Mouse (Mus musculus): ENCODE data around the gene Gm17387.
A peak's percentile ranks its signal among the peaks of the same experiment; 100 is the strongest.

Gm17387 gene

GRCm38 (mm10) chr7:141028831-141029230 lies at the start of gene Gm17387:
Gm17387 (plus strand) TSS chr7:141029131.
- DNase-seq (ENCODE audit: extremely low spot score): no peak

GRCm38 (mm10) chr7:140981704-140982103 lies 47.2 kb upstream of the Gm17387 start:
- DNase-seq (ENCODE audit: extremely low spot score): no peak

- no peak for DNase-seq (ENCODE audit: extremely low spot score)
Observed at GRCm38 (mm10) chr7:140982971-140983370, 46.0 kb upstream of the Gm17387 start.

GRCm38 (mm10) chr7:140987182-140988138 lies 41.5 kb upstream of the Gm17387 start:
- DNase-seq (ENCODE audit: extremely low spot score): no peak

GRCm38 (mm10) chr7:140989022-140989421 lies 39.9 kb upstream of the Gm17387 start:
- no peak for DNase-seq (ENCODE audit: extremely low spot score)

GRCm38 (mm10) chr7:140990185-140990584 lies 38.7 kb upstream of the Gm17387 start:
- DNase-seq (ENCODE audit: extremely low spot score): no peak

DNA sequence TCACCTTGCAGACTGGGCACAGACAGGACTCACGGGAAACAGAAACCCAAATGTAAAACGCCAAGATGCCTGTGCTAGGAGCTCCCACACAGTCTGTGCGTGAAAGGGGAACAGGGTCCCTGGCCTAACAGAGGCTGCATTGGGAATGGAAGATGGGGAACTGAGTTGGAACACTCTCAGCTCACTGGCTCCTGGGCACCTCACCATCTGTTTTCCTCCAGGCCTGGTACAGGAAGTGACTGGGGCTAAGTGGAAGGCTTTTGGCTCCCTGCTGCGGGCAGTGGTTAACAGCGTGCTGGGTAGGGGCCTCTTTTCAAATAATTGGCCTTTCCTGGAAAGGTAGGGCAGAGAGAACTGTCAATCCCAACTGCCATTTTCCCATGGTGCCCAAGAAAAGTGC lies 38.3 kb upstream of the Gm17387 start:
- no peak for DNase-seq (ENCODE audit: extremely low spot score)

DNA sequence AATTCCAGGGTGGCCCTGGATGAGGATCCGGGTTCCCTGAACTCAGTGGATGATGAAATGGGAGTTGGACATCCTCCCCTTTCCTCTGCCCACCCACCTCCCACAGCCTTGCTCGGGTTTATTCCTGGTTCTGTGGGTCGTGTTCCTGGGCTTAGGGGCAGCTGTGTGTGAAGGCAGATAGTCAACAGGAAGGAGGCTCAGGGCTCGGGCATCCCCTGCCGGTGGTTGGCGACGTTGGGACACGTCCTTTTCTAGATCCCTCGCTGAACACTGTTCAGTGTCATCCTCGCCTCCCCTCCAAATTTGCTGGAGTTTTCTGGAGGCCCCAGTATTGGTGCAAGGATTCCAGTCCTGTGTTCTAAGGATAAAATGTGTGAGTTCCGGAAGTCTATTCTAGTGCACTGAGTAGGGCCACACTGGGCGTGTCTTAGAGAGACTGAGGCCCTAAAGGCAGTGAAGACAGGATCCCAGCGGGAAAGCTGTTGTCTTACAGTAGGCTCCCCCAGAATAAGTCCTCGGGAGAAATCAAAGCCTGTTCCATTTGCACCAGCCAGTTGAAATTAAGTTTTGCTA lies 37.7 kb upstream of the Gm17387 start:
- DNase-seq (ENCODE audit: extremely low spot score): no peak

DNA sequence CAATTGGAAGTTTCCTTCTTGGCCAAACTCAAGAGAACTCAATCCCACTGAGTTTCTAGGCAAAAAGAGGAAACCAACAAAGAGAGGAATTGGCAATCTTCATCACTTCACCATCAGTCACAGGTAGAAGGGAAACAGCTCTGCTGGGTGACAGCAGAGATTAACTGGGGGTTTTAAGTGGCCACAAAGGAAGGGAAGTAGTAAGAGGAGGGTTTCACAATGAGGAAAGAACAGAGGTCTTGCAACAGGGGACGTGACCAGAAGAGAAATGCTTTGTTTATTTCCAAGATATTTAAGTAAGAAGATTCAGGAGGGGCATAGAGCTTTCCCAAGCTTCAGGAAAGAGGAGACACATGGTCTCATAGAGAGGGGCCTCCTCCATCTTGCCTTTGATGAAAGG lies 31.1 kb upstream of the Gm17387 start:
- no peak for DNase-seq (ENCODE audit: extremely low spot score)

DNA sequence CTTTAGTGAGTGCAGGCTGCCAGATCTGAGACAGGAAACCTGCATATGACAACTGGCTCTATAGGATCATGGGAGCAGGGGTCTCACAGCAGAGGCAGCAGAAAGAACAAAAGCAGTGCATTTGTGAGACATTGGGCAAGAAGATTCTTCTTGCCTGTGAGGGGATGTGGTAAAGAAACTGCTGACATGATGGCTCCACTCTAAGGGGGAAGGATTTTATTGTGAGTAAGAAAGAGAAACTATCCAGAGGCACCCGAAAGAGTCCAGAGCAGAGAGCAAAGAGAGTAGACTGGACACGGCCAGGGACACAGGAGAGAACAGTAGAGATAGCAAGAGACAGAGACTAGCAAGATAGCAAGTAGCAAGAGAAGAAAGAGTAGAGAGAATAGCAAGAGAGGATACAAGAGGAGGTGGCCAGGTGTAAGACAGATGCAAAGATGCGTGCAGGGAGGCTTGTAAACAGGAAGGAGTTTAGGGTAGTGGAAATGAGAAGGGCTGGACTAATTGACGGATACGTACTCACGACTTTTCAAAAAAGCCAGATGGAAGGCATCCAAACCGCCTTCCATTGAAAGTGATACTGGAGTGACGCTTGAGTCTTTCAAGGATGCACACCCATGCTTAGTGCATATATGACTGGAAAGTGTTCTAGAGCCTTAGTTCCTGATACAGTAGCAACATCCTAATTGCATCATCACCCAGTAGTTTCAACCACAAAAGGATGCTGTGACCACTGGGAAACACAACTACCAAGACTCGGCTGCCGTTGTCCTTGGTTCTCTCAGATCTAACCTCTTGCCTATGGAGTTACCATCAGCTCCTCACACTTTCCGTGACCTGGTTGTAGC lies 29.9 kb upstream of the Gm17387 start:
- no peak for DNase-seq (ENCODE audit: extremely low spot score)

GRCm38 (mm10) chr7:141000881-141001708 lies 27.8 kb upstream of the Gm17387 start:
- DNase-seq (ENCODE audit: extremely low spot score): no peak

DNA sequence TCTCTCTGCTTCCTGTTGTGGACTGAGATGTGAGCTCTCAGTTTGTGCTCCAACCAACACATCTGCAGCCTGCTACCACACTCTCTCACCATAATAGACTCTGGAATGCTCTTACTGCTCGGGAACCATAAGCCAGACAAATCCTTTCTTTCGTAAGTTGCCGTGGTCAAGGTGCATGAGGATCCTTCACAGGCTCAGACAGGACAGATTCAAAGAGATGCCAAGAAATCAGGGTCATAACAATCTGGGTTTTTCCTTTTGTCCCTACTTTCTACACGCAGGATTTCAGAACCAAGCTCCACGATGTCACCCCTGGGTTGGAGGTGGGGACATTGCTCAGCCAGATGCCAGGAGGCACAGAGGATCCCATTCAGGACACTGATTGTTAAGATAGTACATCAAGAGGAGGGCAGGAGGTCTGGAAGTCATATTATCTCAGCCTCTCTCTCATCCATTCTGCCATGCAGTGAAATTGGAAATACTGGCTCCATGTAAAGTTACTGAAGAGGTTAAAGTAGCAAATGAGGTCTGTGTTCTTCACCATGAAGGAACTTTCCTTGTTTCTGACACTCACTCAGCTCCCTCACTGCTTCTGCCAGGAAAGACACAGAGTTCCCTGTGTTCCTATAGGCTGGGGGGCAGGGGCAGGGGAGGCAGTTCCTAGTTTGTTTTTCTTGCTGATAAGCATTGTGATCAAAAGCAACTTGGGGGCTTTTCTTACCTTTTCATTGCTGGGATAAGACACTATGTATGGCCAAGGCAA lies 25.5 kb upstream of the Gm17387 start:
- no peak for DNase-seq (ENCODE audit: extremely low spot score)

DNA sequence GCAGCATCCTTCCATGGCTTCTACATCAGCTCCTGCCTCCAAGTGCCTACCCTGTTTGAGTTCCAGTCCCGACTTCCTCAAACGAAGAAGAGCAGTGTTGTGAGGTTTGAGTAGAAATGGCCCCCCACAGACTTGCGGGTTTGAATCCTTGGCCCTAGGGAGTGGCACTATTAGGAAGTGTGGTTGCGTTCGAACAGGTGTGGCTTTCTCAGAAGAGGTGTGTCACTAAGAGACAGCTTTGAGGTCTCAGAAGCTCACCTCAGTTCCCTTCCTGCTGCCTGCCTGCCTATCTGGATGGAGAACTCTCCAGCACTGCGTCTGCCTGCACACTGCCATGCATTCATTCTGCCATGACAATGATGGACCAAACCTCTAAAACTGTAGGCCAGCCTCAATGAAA lies 22.5 kb upstream of the Gm17387 start:
- DNase-seq (ENCODE audit: extremely low spot score): no peak

DNA sequence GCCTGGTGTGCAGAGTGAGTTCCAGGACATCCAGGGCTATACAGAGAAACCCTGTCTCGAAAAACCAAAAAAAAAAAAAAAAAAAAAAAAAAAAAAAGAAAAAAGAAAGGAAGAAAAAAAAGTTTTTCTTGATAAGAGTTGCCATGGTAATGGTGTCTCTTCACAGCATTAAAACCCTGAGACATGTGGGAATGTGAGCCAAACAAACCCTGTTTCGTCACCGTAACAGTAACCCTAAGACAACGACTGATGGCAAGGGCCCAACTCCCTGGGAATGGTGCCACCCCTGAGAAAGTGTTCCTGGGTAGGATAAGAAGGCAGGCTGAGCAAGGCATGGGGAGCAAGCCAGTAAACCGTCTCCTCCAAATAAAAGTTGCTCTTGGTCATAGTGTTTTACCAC lies 22.0 kb upstream of the Gm17387 start:
- DNase-seq (ENCODE audit: extremely low spot score): no peak

DNA sequence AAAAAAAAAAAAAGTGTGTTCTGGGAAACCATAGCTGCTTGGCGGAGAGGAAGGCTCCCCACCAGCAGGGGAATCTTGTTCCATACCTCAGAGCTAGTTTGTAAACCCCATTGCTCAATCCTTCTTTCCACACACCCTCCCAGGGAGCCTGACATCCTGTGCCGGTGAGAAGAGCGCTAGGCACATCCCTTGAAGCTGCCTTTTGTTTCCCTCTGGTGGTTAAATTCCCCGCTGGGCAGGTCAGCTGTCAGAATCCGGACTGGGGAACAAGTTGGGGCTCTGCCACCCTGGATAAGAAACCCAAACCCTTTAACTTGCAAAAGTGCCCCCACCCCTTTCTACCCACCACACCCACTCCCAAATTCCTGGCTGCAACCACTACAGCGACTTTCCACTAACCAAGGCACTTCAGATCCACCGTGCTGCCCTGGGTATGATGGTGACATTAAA lies 20.6 kb upstream of the Gm17387 start:
- DNase-seq (ENCODE audit: extremely low spot score): peak; percentile 50

- peak; percentile 86 for DNase-seq (ENCODE audit: extremely low spot score)
Observed at GRCm38 (mm10) chr7:141008938-141009660, 19.8 kb upstream of the Gm17387 start.

DNA sequence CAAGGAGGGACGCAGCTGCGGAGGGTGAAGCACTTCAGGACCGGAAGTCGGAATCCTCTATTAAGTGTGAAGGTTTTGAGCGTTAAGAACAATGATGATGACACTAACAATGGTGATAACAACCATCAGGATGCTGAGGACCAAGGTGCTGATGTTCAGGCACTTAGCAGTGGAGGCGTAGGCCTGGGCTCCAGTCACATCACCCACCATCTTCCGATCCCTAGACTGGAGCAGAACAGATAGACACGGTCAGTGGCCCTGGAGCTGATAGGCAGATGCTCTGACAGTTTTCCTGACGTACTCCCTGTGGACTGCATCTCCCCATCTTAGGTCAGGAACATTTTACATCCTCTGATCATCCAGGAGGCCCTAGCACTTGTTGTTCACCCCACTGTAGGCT lies 19.3 kb upstream of the Gm17387 start:
- DNase-seq (ENCODE audit: extremely low spot score): no peak

DNA sequence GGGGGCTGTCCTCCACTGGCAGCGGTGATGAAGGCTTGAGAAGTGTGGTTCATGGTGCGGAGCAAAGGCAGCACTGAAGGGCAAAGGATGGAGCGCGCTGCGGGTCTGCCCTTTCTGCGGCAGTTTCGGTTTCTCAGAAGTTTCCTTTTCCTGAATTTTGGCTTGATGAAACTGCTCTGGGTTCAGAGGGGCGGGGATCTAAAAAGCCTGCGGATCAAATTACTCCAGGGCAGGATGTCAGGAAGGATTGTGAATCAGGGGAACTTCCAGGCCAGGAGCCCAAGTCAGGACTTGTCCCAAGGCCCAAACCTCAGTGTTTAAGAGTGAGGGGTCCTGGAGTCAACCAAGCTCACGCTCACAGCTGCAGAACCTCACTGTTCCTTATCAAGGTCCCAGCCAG lies 18.3 kb upstream of the Gm17387 start, which contains the start of gene Ifitm3:
Ifitm3 (minus strand) TSS at position 178 of the 400 bp plus-strand sequence.
- peak; percentile 35 for DNase-seq (ENCODE audit: extremely low spot score)

- no peak for DNase-seq (ENCODE audit: extremely low spot score)
Observed at GRCm38 (mm10) chr7:141011238-141011770, 17.6 kb upstream of the Gm17387 start.

All from embryo, embryonic 9.5 days (tissue).